Comparison of ENCODE assay signal across 10 mouse cellular contexts in the genomic region with DNA sequence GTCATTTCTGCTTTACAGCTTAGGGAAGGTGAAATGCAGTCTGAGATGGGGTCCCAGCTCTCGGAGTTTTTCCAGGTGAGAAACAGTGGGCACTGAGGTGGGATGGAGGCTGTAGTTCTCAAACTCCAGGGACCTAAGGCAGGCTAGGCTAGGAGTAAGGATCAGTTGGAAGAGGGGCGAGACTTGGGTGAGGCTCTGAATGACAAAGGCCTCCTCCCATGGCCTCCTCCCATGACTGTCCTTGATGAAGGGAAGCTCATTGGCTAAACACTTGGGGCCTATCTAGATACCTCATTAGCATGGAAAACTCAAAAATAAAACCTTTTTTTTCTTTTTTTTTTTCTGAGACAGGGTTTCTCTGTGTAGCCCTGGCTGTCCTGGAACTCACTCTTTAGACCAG.
"Had no signal": no experiment of that assay in that cellular context is flagged by ENCODE, and none has a peak within 500 bp of the region (broad histone marks: within the 10 kb centered on the region; RNA-seq: fewer than 3 reads in every experiment).

No protein-coding gene starts in this region.

- H3K9ac ChIP-seq: limb, embryonic 13.5 days; liver, embryonic 14.5 days; midbrain, embryonic 13.5 days had no signal

- H3K27me3 ChIP-seq: limb, embryonic 13.5 days; midbrain, embryonic 13.5 days had no signal

- DNase-seq: kidney, postnatal 14 days; left cerebral cortex, postnatal 4 days; lung, adult 18-20 months; lung, postnatal 36 days; right cerebral cortex, postnatal 4 days; spleen, adult 18-20 months; thymus, postnatal 36 days had no signal

- H3K9me3 ChIP-seq: midbrain, embryonic 13.5 days had no signal

- H3K4me2 ChIP-seq: limb, embryonic 13.5 days; midbrain, embryonic 13.5 days had no signal

- H3K36me3 ChIP-seq: limb, embryonic 13.5 days; midbrain, embryonic 13.5 days had no signal

- H3K4me3 ChIP-seq: limb, embryonic 13.5 days; midbrain, embryonic 13.5 days had no signal

- H3K27ac ChIP-seq: limb, embryonic 13.5 days; liver, embryonic 14.5 days; midbrain, embryonic 13.5 days had no signal
